8 mouse cellular contexts compared by ENCODE assay signal in the genomic region with DNA sequence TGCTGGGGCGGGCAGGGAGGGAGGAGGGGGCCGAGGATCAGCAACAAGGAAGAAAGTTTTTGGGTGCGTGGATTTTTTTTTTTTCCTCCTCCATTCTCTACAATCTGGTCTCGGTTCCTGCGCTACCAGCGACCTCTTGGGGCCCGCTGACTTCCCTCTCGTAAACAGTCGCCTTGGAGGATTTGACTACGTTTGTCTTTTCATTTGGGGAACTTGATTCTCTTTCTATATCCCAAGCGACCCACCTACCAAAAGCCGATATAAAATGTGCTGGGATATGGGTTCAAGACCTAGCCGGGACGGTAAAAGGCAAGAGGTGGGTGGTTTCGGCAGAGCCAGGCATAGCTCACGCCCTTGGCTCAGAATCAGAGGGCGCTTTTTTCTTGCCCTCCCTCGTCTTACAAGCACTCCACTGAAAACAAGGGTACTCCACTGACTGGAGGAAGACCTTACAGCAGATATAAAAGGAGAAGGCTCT. TPM values are rescaled to one million over a fixed set of nuclear protein-coding genes. Genes with fewer than 3 reads are reported as not detected.
A peak's percentile ranks its signal among the peaks of the same experiment; 100 is the strongest.
DNase-seq lines count a peak whose midpoint lies in the region; ATAC-seq lines count a peak whose summit lies in the region.

No protein-coding gene starts in this region.

- peaks cover 11% of the 10 kb centered on the region for H3K4me1 ChIP-seq in embryonic facial prominence, embryonic 14.5 days (ENCODE audit: control insufficient read depth, insufficient read depth, low read length)

- intact Hi-C loops in gastrocnemius, postnatal 36 days (cut with DNase I), result loop anchor here (5.0 kb wide), 1 partner anchor 197 kb away; no protein-coding TSS in a partner anchor

- no peaks in the 10 kb centered on the region for H3K36me3 ChIP-seq in embryonic facial prominence, embryonic 14.5 days (ENCODE audit: control insufficient read depth, insufficient read depth, low read length)

- H3K27me3 ChIP-seq in embryonic facial prominence, embryonic 14.5 days (replicated peaks; ENCODE audit: control insufficient read depth, insufficient read depth, low read length), result 0 out of 2 replicates have a peak, but pooled peaks cover 5% of the 10 kb centered on the region

- peak overlapping the region; percentile 39 for H3K27ac ChIP-seq in embryonic facial prominence, embryonic 14.5 days (replicated peaks; ENCODE audit: low read depth, low read length)

- peak; percentile 21 for DNase-seq in kidney, adult 18-20 months
- DNase-seq in kidney, postnatal 10 days, result no peak
- no peak for DNase-seq in embryonic facial prominence, embryonic 14.5 days (ENCODE audit: low spot score)
- peak; percentile 30 for DNase-seq in thymus, postnatal 14 days
- no peak for DNase-seq in gastrocnemius, postnatal 36 days

- peak overlapping the region; percentile 89 for H3K4me2 ChIP-seq in embryonic facial prominence, embryonic 14.5 days (ENCODE audit: low read depth, low read length)

- peak overlapping the region; percentile 73 for H3K4me3 ChIP-seq in embryonic facial prominence, embryonic 14.5 days (ENCODE audit: low read depth, low read length)

- H3K9ac ChIP-seq in embryonic facial prominence, embryonic 14.5 days (ENCODE audit: low read depth, low read length), result peak overlapping the region; percentile 80

- no peaks in the 10 kb centered on the region for H3K9me3 ChIP-seq in embryonic facial prominence, embryonic 14.5 days (ENCODE audit: control insufficient read depth, low read length)

- under 1% methylated on average over 17 of the region's 18 CpGs for WGBS in embryonic facial prominence, embryonic 14.5 days

- peak; percentile 40 for ATAC-seq in CD4-positive, CD25-positive, alpha-beta regulatory T cell, adult 4 months
- no peak for ATAC-seq in embryonic facial prominence, embryonic 14.5 days (ENCODE audit: low read depth)
- ATAC-seq in inflammation-experienced regulatory T-cells, adult 6 months, result peak; percentile 25
- ATAC-seq in megakaryocyte progenitor cell, adult 5-6 weeks (replicated peaks; ENCODE audit: poor library complexity), result peak; percentile 38; the same call in 1 of the 2 replicates

RNA-seq across cellular contexts. Expression of a gene that starts 0.4 kb away (rescaled TPM):
- polyA plus RNA-seq in CD4-positive, CD25-positive, alpha-beta regulatory T cell, adult 4 months (2017; shearing (Covaris generic)), result under 1 TPM; 0.44 to 0.63 TPM
- 10.8 and 11.2 TPM in 2 replicates for polyA plus RNA-seq in embryonic facial prominence, embryonic 14.5 days (2014; fragmentation: Nextera tagmentation; extraction: Ambion mirVana)
- polyA plus RNA-seq in inflammation-experienced regulatory T-cells, adult 6 months (2017; shearing (Covaris generic)), result under 1 TPM; 0.16 to 0.52 (median 0.29) TPM
- total RNA-seq in megakaryocyte progenitor cell, adult 5-6 weeks (2015), result 0.47 and 0.56 TPM in 2 replicates
- 0.14 and 0.21 TPM in 2 replicates for total RNA-seq in megakaryocyte progenitor cell, adult 5-6 weeks (2017)
- 1 to 10 TPM; 1.1 to 1.6 TPM for total RNA-seq in gastrocnemius, postnatal 36 days (2021)

Comparison
In these comparisons a context has a peak if more than half of its experiments do, and no peak if none do; other contexts are left out.
1. DNase-seq: peak in kidney, adult 18-20 months (single experiment) and thymus, postnatal 14 days (single experiment); none in kidney, postnatal 10 days (single experiment), embryonic facial prominence, embryonic 14.5 days (single experiment) and gastrocnemius, postnatal 36 days (0 of 2).